Mouse (Mus musculus) neural tube, embryonic 11.5 days (tissue): ENCODE data around the gene Jam3. TPM values are rescaled to one million over a fixed set of nuclear protein-coding genes. Genes with fewer than 3 reads are reported as not detected.

Source experiments
- ATAC-seq: fragments of 200-750 bp; cut with Nextera tagmentation; 2 replicates; pipeline ENCODE4 v1.8.0; 2017; ENCODE audit warnings: moderate number of reproducible peaks, mild to moderate bottlenecking, moderate TSS enrichment, moderate library complexity; ENCODE audit not compliant: insufficient read depth, low FRiP score, low TSS enrichment
- DNase-seq: peaks from one replicate; pipeline ENCODE4 v3.0.0-alpha.2; 2015; ENCODE audit warnings: low spot score
- H3K27ac ChIP-seq: fragments of 300-500 bp; sonication (generic); 2 replicates; pipeline ENCODE4 v1.5.1; 2014; ENCODE audit warnings: low read depth, mild to moderate bottlenecking, low read length
- H3K27me3 ChIP-seq: fragments of 300-500 bp; sonication (generic); 2 replicates; pipeline ENCODE4 v1.6.1; 2014; ENCODE audit warnings: mild to moderate bottlenecking, low read length, mixed read lengths; ENCODE audit not compliant: control insufficient read depth, insufficient read depth
- H3K36me3 ChIP-seq: fragments of 300-500 bp; sonication (generic); 2 replicates; pipeline ENCODE4 v1.6.1; 2014; ENCODE audit warnings: mild to moderate bottlenecking, low read length, moderate library complexity, mixed read lengths; ENCODE audit not compliant: control insufficient read depth, insufficient read depth
- H3K4me1 ChIP-seq: fragments of 300-500 bp; sonication (generic); 2 replicates; pipeline ENCODE4 v1.6.1; 2014; ENCODE audit warnings: low read length, mixed read lengths; ENCODE audit not compliant: control insufficient read depth, insufficient read depth
- H3K4me2 ChIP-seq: fragments of 300-500 bp; sonication (generic); 2 replicates; pipeline ENCODE4 v1.6.1; 2014; ENCODE audit warnings: low read depth, mild to moderate bottlenecking, moderate library complexity
- H3K4me3 ChIP-seq: fragments of 300-500 bp; sonication (generic); 2 replicates; pipeline ENCODE4 v1.5.1; 2014; ENCODE audit warnings: low read depth, low read length
- H3K9ac ChIP-seq: fragments of 300-500 bp; sonication (generic); 2 replicates; pipeline ENCODE4 v1.6.1; 2014; ENCODE audit warnings: mild to moderate bottlenecking, low read length
- H3K9me3 ChIP-seq: fragments of 300-500 bp; sonication (generic); 2 replicates; pipeline ENCODE4 v1.6.1; 2016; ENCODE audit warnings: low read length; ENCODE audit not compliant: control insufficient read depth
- WGBS: fragments of 180-500 bp; shearing (Covaris S2); extraction: QIAGEN DNeasy Blood & Tissue Kit; methylation state at CpG from one replicate; pipeline ENCODE4 v1.1.7; 2014; 5-methylcytosine and 5-hydroxymethylcytosine counted together
- polyA plus RNA-seq: library from polyadenylated mRNA; unstranded; fragments of >200 nt; fragmentation: Nextera tagmentation; extraction: Ambion mirVana; gene quantifications from 2 replicates; pipeline ENCODE4 v1.2.1, GENCODE M21; 2014

Jam3 gene
- polyA plus RNA-seq, 1 experiment from 2014 or later, result 137 TPM

- DNase-seq (no peak), ATAC-seq (no peak)
- Histone ChIP-seq H3K9ac (no peak overlapping the region), H3K9me3 (no peaks in the 10 kb centered on the region), H3K4me3 (no peak overlapping the region), H3K36me3 (peaks cover 4% of the 10 kb centered on the region; the same call in 1 of the 2 replicates), H3K4me2 (no peak overlapping the region), H3K27me3 (no peaks in the 10 kb centered on the region), H3K27ac (no peak overlapping the region), H3K4me1 (no peaks in the 10 kb centered on the region)
- WGBS, result 94% methylated on average over 10 of the region's 10 CpGs
These were observed 14.7 kb downstream of the Jam3 start for GRCm38 (mm10) chr9:27140432-27141065.

- no peak for DNase-seq
- peaks cover 5% of the 10 kb centered on the region; the same call in 1 of the 2 replicates for H3K36me3 ChIP-seq
- ATAC-seq, result no peak
- no peaks in the 10 kb centered on the region for H3K9me3 ChIP-seq
- no peak overlapping the region for H3K4me2 ChIP-seq
- no peak overlapping the region for H3K4me3 ChIP-seq
- no peaks in the 10 kb centered on the region for H3K27me3 ChIP-seq
- 87% methylated on average over 8 of the region's 8 CpGs for whole genome bisulfite sequencing
- no peak overlapping the region for H3K9ac ChIP-seq
- H3K4me1 ChIP-seq, result 0 out of 2 replicates have a peak, but pooled peaks cover 5% of the 10 kb centered on the region
- no peak overlapping the region for H3K27ac ChIP-seq
These were observed 18.6 kb downstream of the Jam3 start for GRCm38 (mm10) chr9:27136651-27137050.

GRCm38 (mm10) chr9:27135372-27135771, 19.8 kb downstream of the Jam3 start:
- Histone ChIP-seq H3K36me3 (peaks cover 2% of the 10 kb centered on the region; the same call in 1 of the 2 replicates), H3K9ac (no peak overlapping the region), H3K27me3 (no peaks in the 10 kb centered on the region), H3K4me1 (0 out of 2 replicates have a peak, but pooled peaks cover 5% of the 10 kb centered on the region), H3K9me3 (no peaks in the 10 kb centered on the region), H3K27ac (no peak overlapping the region), H3K4me2 (no peak overlapping the region), H3K4me3 (no peak overlapping the region)
- WGBS, result 93% methylated on average over 7 of the region's 7 CpGs
- ATAC-seq, result no peak
- DNase-seq, result no peak

GRCm38 (mm10) chr9:27134410-27134809, 20.8 kb downstream of the Jam3 start:
- WGBS, result 59% methylated on average over 1 of the region's 1 CpGs
- Histone ChIP-seq H3K4me1 (0 out of 2 replicates have a peak, but pooled peaks cover 5% of the 10 kb centered on the region), H3K9ac (no peak overlapping the region), H3K27me3 (no peaks in the 10 kb centered on the region), H3K36me3 (peaks cover 2% of the 10 kb centered on the region; the same call in 1 of the 2 replicates), H3K4me2 (no peak overlapping the region), H3K4me3 (no peak overlapping the region), H3K27ac (no peak overlapping the region), H3K9me3 (no peaks in the 10 kb centered on the region)
- DNase-seq (peak; percentile 28), ATAC-seq (no peak)

- no peak for DNase-seq
- H3K4me1 ChIP-seq, result 0 out of 2 replicates have a peak, but pooled peaks cover 5% of the 10 kb centered on the region
- no peak overlapping the region for H3K9ac ChIP-seq
- H3K4me2 ChIP-seq, result no peak overlapping the region
- no peak overlapping the region for H3K4me3 ChIP-seq
- no peaks in the 10 kb centered on the region for H3K9me3 ChIP-seq
- no peaks in the 10 kb centered on the region for H3K27me3 ChIP-seq
- H3K27ac ChIP-seq, result no peak overlapping the region
- WGBS, result 87% methylated on average over 4 of the region's 4 CpGs
- no peak for ATAC-seq
- H3K36me3 ChIP-seq, result peaks cover 2% of the 10 kb centered on the region; the same call in 1 of the 2 replicates
These were observed 26.6 kb downstream of the Jam3 start for GRCm38 (mm10) chr9:27128629-27129028.

- DNase-seq, result no peak
- Histone ChIP-seq H3K36me3 (no peaks in the 10 kb centered on the region), H3K4me3 (no peak overlapping the region), H3K27ac (no peak overlapping the region), H3K4me2 (no peak overlapping the region), H3K9me3 (no peaks in the 10 kb centered on the region), H3K27me3 (no peaks in the 10 kb centered on the region), H3K9ac (no peak overlapping the region), H3K4me1 (no peaks in the 10 kb centered on the region)
- no peak for ATAC-seq
- 87% methylated on average over 6 of the region's 6 CpGs for WGBS
These were observed 28.7 kb downstream of the Jam3 start for GRCm38 (mm10) chr9:27126543-27126942.

- Histone ChIP-seq H3K4me2 (no peak overlapping the region), H3K9me3 (no peaks in the 10 kb centered on the region), H3K9ac (no peak overlapping the region), H3K27me3 (no peaks in the 10 kb centered on the region), H3K4me3 (no peak overlapping the region), H3K36me3 (no peaks in the 10 kb centered on the region), H3K27ac (no peak overlapping the region), H3K4me1 (no peaks in the 10 kb centered on the region)
- ATAC-seq (no peak), DNase-seq (no peak)
- WGBS, result 44% methylated on average over 6 of the region's 6 CpGs
These were observed 29.8 kb downstream of the Jam3 start for GRCm38 (mm10) chr9:27125450-27125849.

GRCm38 (mm10) chr9:27123947-27124346, 31.3 kb downstream of the Jam3 start:
- H3K9ac ChIP-seq, result no peak overlapping the region
- no peak for ATAC-seq
- H3K4me2 ChIP-seq, result no peak overlapping the region
- no peaks in the 10 kb centered on the region for H3K36me3 ChIP-seq
- WGBS, result 96% methylated on average over 2 of the region's 2 CpGs
- H3K4me3 ChIP-seq, result no peak overlapping the region
- H3K9me3 ChIP-seq, result no peaks in the 10 kb centered on the region
- no peak overlapping the region for H3K27ac ChIP-seq
- no peak for DNase-seq
- H3K4me1 ChIP-seq, result no peaks in the 10 kb centered on the region
- H3K27me3 ChIP-seq, result no peaks in the 10 kb centered on the region

- ATAC-seq, result no peak
These were observed 32.3 kb downstream of the Jam3 start for GRCm38 (mm10) chr9:27122963-27123362.

More at GRCm38 (mm10) chr9:27122963-27123362, 32.3 kb downstream of the Jam3 start:
- Histone ChIP-seq H3K4me3 (no peak overlapping the region), H3K27me3 (no peaks in the 10 kb centered on the region), H3K9ac (no peak overlapping the region), H3K36me3 (no peaks in the 10 kb centered on the region), H3K4me1 (no peaks in the 10 kb centered on the region), H3K27ac (no peak overlapping the region), H3K4me2 (no peak overlapping the region), H3K9me3 (no peaks in the 10 kb centered on the region)
- no peak for DNase-seq
- WGBS, result 82% methylated on average over 4 of the region's 4 CpGs
